ENCODE assay signal across 20 mouse cellular contexts in genomic region chr7:96384726-96385500, GRCm38 (mm10).
A peak's percentile ranks its signal among the peaks of the same experiment; 100 is the strongest.
DNase-seq lines count a peak whose midpoint lies in the region; ATAC-seq and TF ChIP-seq lines count a peak whose summit lies in the region.
"Had no signal": no experiment of that assay in that cellular context is flagged by ENCODE, and none has a peak within 500 bp of the region (broad histone marks: within the 10 kb centered on the region; RNA-seq: fewer than 3 reads in every experiment).

No protein-coding gene starts in this region.

- no peak for TF ChIP-seq CTCF in hindbrain, postnatal 0 days (IDR thresholded peaks at IDR 0.05; ENCODE audit: low read depth)
- TF ChIP-seq CTCF in kidney, postnatal 0 days (IDR thresholded peaks at IDR 0.05; ENCODE audit: low read depth): no peak

- H3K4me3 ChIP-seq in hindbrain, embryonic 12.5 days: no peak overlapping the region
- no peak overlapping the region for H3K4me3 ChIP-seq in hindbrain, postnatal 0 days (ENCODE audit: low read length)
- no peak overlapping the region for H3K4me3 ChIP-seq in kidney, postnatal 0 days (replicated peaks; ENCODE audit: low read depth, low read length)
- H3K4me3 ChIP-seq in neural tube, embryonic 12.5 days: no peak overlapping the region
- no peak overlapping the region for H3K4me3 ChIP-seq in neural tube, embryonic 15.5 days (replicated peaks)
- H3K4me3 ChIP-seq: heart, embryonic 12.5 days; layer of hippocampus, adult 2 months; limb, embryonic 15.5 days; neural tube, embryonic 13.5 days; stomach, embryonic 15.5 days had no signal

- H3K9me3 ChIP-seq in hindbrain, embryonic 12.5 days (replicated peaks): no peaks in the 10 kb centered on the region
- H3K9me3 ChIP-seq in hindbrain, postnatal 0 days (ENCODE audit: low read length): no peaks in the 10 kb centered on the region
- no peaks in the 10 kb centered on the region for H3K9me3 ChIP-seq in kidney, postnatal 0 days (replicated peaks; ENCODE audit: low read length)
- H3K9me3 ChIP-seq in neural tube, embryonic 12.5 days: no peaks in the 10 kb centered on the region
- H3K9me3 ChIP-seq in neural tube, embryonic 15.5 days (replicated peaks): no peaks in the 10 kb centered on the region
- H3K9me3 ChIP-seq: heart, embryonic 12.5 days; limb, embryonic 15.5 days; neural tube, embryonic 13.5 days; stomach, embryonic 15.5 days had no signal

- peak overlapping the region; percentile 83; the same call in 1 of the 2 replicates for H3K27ac ChIP-seq in hindbrain, embryonic 12.5 days
- H3K27ac ChIP-seq in hindbrain, postnatal 0 days: no peak overlapping the region
- H3K27ac ChIP-seq in kidney, postnatal 0 days: no peak overlapping the region
- no peak overlapping the region for H3K27ac ChIP-seq in neural tube, embryonic 12.5 days
- no peak overlapping the region for H3K27ac ChIP-seq in neural tube, embryonic 15.5 days (replicated peaks)
- H3K27ac ChIP-seq: limb, embryonic 15.5 days; stomach, embryonic 15.5 days had no signal

- H3K4me2 ChIP-seq in hindbrain, embryonic 12.5 days (replicated peaks): no peak overlapping the region
- no peak overlapping the region for H3K4me2 ChIP-seq in hindbrain, postnatal 0 days (ENCODE audit: low read depth, low read length)
- no peak overlapping the region for H3K4me2 ChIP-seq in kidney, postnatal 0 days (ENCODE audit: low read length)
- H3K4me2 ChIP-seq in neural tube, embryonic 12.5 days (replicated peaks): no peak overlapping the region
- H3K4me2 ChIP-seq in neural tube, embryonic 15.5 days: no peak overlapping the region
- H3K4me2 ChIP-seq: heart, embryonic 12.5 days; limb, embryonic 15.5 days; neural tube, embryonic 13.5 days; stomach, embryonic 15.5 days had no signal

- H3K4me1 ChIP-seq in hindbrain, embryonic 12.5 days: peaks cover 15% of the 10 kb centered on the region
- H3K4me1 ChIP-seq in hindbrain, postnatal 0 days (ENCODE audit: insufficient read depth, low read length): peaks cover 4% of the 10 kb centered on the region
- no peaks in the 10 kb centered on the region; the same call in 1 of the 2 replicates for H3K4me1 ChIP-seq in kidney, postnatal 0 days (replicated peaks; ENCODE audit: insufficient read depth, low read length)
- peaks cover 16% of the 10 kb centered on the region for H3K4me1 ChIP-seq in neural tube, embryonic 12.5 days
- H3K4me1 ChIP-seq in neural tube, embryonic 15.5 days: peaks cover 13% of the 10 kb centered on the region
- H3K4me1 ChIP-seq: heart, embryonic 12.5 days; stomach, embryonic 15.5 days had no signal

- no peaks in the 10 kb centered on the region for H3K27me3 ChIP-seq in hindbrain, embryonic 12.5 days
- H3K27me3 ChIP-seq in hindbrain, postnatal 0 days (ENCODE audit: insufficient read depth, low read length): no peaks in the 10 kb centered on the region
- H3K27me3 ChIP-seq in kidney, postnatal 0 days (ENCODE audit: insufficient read depth, low read length): no peaks in the 10 kb centered on the region
- no peaks in the 10 kb centered on the region for H3K27me3 ChIP-seq in neural tube, embryonic 12.5 days (replicated peaks)
- H3K27me3 ChIP-seq in neural tube, embryonic 15.5 days (replicated peaks): no peaks in the 10 kb centered on the region
- H3K27me3 ChIP-seq: heart, embryonic 12.5 days; limb, embryonic 15.5 days; neural tube, embryonic 13.5 days; stomach, embryonic 15.5 days had no signal

- H3K9ac ChIP-seq in hindbrain, embryonic 12.5 days: no peak overlapping the region
- no peak overlapping the region for H3K9ac ChIP-seq in hindbrain, postnatal 0 days (replicated peaks; ENCODE audit: low read length)
- H3K9ac ChIP-seq in kidney, postnatal 0 days (ENCODE audit: low read depth, low read length): no peak overlapping the region
- H3K9ac ChIP-seq in neural tube, embryonic 12.5 days: no peak overlapping the region
- no peak overlapping the region for H3K9ac ChIP-seq in neural tube, embryonic 15.5 days (replicated peaks)
- H3K9ac ChIP-seq: heart, embryonic 12.5 days; limb, embryonic 15.5 days; neural tube, embryonic 13.5 days; stomach, embryonic 15.5 days had no signal

- 82% methylated on average over 11 of the region's 11 CpGs for WGBS in hindbrain, embryonic 12.5 days
- 75% methylated on average over 11 of the region's 11 CpGs for WGBS in hindbrain, postnatal 0 days
- 67% methylated on average over 11 of the region's 11 CpGs for WGBS in kidney, postnatal 0 days
- 80% methylated on average over 11 of the region's 11 CpGs for WGBS in neural tube, embryonic 12.5 days
- WGBS in neural tube, embryonic 15.5 days: 85% methylated on average over 11 of the region's 11 CpGs

- H3K36me3 ChIP-seq in hindbrain, embryonic 12.5 days: no peaks in the 10 kb centered on the region
- no peaks in the 10 kb centered on the region for H3K36me3 ChIP-seq in hindbrain, postnatal 0 days (ENCODE audit: insufficient read depth, low read length)
- H3K36me3 ChIP-seq in kidney, postnatal 0 days (ENCODE audit: insufficient read depth, low read length): no peaks in the 10 kb centered on the region
- H3K36me3 ChIP-seq in neural tube, embryonic 12.5 days: no peaks in the 10 kb centered on the region
- no peaks in the 10 kb centered on the region for H3K36me3 ChIP-seq in neural tube, embryonic 15.5 days
- H3K36me3 ChIP-seq: heart, embryonic 12.5 days; limb, embryonic 15.5 days; neural tube, embryonic 13.5 days; stomach, embryonic 15.5 days had no signal

- no peak for ATAC-seq in hindbrain, embryonic 12.5 days (ENCODE audit: low FRiP score)
- ATAC-seq in hindbrain, postnatal 0 days: no peak
- ATAC-seq in kidney, postnatal 0 days (replicated peaks; ENCODE audit: low FRiP score, low read depth): peak; percentile 66
- 0 out of 2 replicates have a peak, but pooled peaks have one; percentile 15 for ATAC-seq in neural tube, embryonic 12.5 days (ENCODE audit: low FRiP score, low read depth)
- ATAC-seq in neural tube, embryonic 15.5 days (ENCODE audit: low FRiP score): no peak
- ATAC-seq: inflammation-experienced regulatory T-cells, adult 6 months; lung, postnatal 0 days had no signal

- DNase-seq in hindbrain, postnatal 0 days (ENCODE audit: low spot score): no peak
- no peak for DNase-seq in kidney, postnatal 0 days (ENCODE audit: low spot score)
- no peak for DNase-seq in kidney, postnatal 4 days
- no peak for DNase-seq in spleen, adult 12 weeks (ENCODE audit: low spot score)
- DNase-seq: adrenal gland, adult 2 months; cerebellum, adult 8-10 months; heart, postnatal 14 days; right cerebral cortex, postnatal 25 days; thymus, adult 18-20 months; thymus, postnatal 4 days had no signal

Comparison
In these comparisons a context has a peak if more than half of its experiments do, and no peak if none do; other contexts are left out.
1. ATAC-seq: peak in kidney, postnatal 0 days (single experiment) and neural tube, embryonic 12.5 days (single experiment); none in hindbrain, embryonic 12.5 days (single experiment), hindbrain, postnatal 0 days (single experiment) and neural tube, embryonic 15.5 days (single experiment).